Mouse (Mus musculus): ENCODE measurements around the gene Gpr142.

DNA sequence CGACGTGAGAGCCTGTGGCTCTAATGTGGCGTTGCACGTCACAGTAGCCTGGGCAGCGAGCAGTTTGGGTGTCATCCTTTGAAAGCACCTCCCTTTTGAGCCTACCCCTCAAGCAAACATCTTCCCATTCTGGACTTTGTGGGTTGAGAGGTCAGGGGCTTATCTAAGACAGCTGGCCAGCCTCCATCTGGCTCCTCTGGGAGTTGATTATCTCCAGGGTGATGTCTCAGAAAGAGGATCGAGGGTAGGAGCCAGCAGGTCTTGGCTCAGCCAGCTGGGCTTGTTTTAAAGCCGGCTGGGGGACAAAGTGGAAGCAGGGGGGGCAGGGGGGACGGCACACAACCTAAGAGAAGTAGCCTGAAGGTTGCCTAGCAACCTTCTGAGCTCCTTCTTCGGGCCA is 18.6 kb upstream of the Gpr142 start:
- TF ChIP-seq CTCF (IDR thresholded peaks at IDR 0.05; ENCODE audit: extremely low read depth, insufficient read length, insufficient replicate concordance, low read depth, low read length) (no peak), POLR2A (IDR thresholded peaks at IDR 0.05; ENCODE audit: low read depth, low read length) (no peak)
